ENCODE assay signal across 14 mouse cellular contexts in genomic region chr2:120238733-120239132, GRCm38 (mm10). TPM values are rescaled to one million over a fixed set of nuclear protein-coding genes. Genes with fewer than 3 reads are reported as not detected.
"Had no signal": no experiment of that assay in that cellular context is flagged by ENCODE, and none has a peak within 500 bp of the region (broad histone marks: within the 10 kb centered on the region; RNA-seq: fewer than 3 reads in every experiment).

No protein-coding gene starts in this region.

RNA-seq across cellular contexts. Expression of gene Pla2g4e, which starts 6.4 kb away (rescaled TPM):
- total RNA-seq: liver, adult 2 months; megakaryocyte, adult 5-6 weeks had no signal
- polyA plus RNA-seq: kidney, postnatal 0 days; limb, embryonic 11.5 days; liver, adult 2 months; liver, embryonic 13.5 days; liver, embryonic 16.5 days; spleen, adult 2 months had no signal

RNA-seq across cellular contexts. Expression of gene Pla2g4d, which starts 50.3 kb away (rescaled TPM):
- total RNA-seq: layer of hippocampus, adult 8-10 months; layer of hippocampus, postnatal 36 days; left cerebral cortex, adult 2 months; liver, adult 2 months; megakaryocyte, adult 5-6 weeks had no signal
- polyA plus RNA-seq: liver, adult 2 months; liver, embryonic 13.5 days; liver, embryonic 16.5 days; lung, embryonic 16.5 days; midbrain, embryonic 12.5 days; small intestine, adult 2 months; urinary bladder, adult 2 months had no signal
